Mouse (Mus musculus) bone marrow, adult 2 months (tissue): ENCODE results near the gene Olfr16. TPM values are rescaled to one million over a fixed set of nuclear protein-coding genes. Genes with fewer than 3 reads are reported as not detected.

Source experiments
- H3K27ac ChIP-seq: fragments of 200-500 bp; 2 replicates; pipeline ENCODE4 v1.5.1; 2012; ENCODE audit warnings: low read depth, mild to moderate bottlenecking, control low read depth, inconsistent platforms, low read length; ENCODE audit not compliant: control insufficient read depth, poor library complexity, insufficient read depth
- H3K4me1 ChIP-seq: fragments of 200-500 bp; 2 replicates; pipeline ENCODE4 v1.6.1; 2011; ENCODE audit warnings: low read length; ENCODE audit not compliant: control insufficient read depth, insufficient read depth
- H3K4me3 ChIP-seq: fragments of 200-500 bp; replicated peaks from 2 replicates; pipeline ENCODE3; 2011; ENCODE audit warnings: mild to moderate bottlenecking, low read depth, low read length, control low read depth; ENCODE audit not compliant: control insufficient read depth
- CTCF ChIP-seq: fragments of 200-500 bp; IDR thresholded peaks from 2 replicates; pipeline ENCODE4 v1.5.1; 2011; ENCODE audit warnings: low read length, control low read depth; ENCODE audit not compliant: control insufficient read depth, insufficient read depth
- POLR2A ChIP-seq: fragments of 200-500 bp; IDR thresholded peaks from 2 replicates; pipeline ENCODE4 v1.6.1; 2011; ENCODE audit warnings: low read depth, mild to moderate bottlenecking, control low read depth, low read length, borderline replicate concordance; ENCODE audit not compliant: control insufficient read depth
- WGBS: fragments of 180-500 bp; shearing (Covaris S2); methylation state at CpG from one replicate; pipeline ENCODE4 v1.1.7; 2018; 5-methylcytosine and 5-hydroxymethylcytosine counted together
- polyA plus RNA-seq: library from polyadenylated mRNA; stranded (reverse); fragments of >200 nt; gene quantifications from 2 replicates; pipeline ENCODE4 v1.2.4, GENCODE M21; 2011; ENCODE audit warnings: low replicate concordance; ENCODE audit not compliant: missing spikeins, insufficient read depth, insufficient read length

Gene Olfr16
- not detected in 2 replicates for polyA plus RNA-seq

DNA sequence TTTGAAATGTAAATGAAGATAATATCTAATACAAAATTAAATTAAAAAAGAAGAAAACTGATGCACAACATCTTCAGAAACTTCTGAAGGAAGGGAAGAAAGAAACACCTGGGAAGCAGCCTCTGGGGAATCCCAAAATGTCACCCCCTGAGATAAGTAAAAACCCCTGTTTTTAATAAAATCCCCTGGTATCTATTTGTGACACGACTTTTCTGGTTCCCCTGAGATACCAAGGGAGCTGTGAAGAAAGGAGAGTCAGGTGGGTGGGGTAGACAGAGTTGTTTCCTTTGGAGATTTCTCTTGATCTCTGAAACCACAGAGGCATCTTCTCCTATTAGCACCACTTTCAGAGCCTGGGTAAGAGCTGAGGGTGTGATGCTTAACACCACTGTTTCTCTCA is at the start of gene Olfr16:
Gene Olfr16 (plus strand): TSS at position 250 of the 400 bp plus-strand sequence.
- TF ChIP-seq POLR2A (no peak), CTCF (no peak)
- 32% methylated on average over 1 of the region's 1 CpGs for WGBS

DNA sequence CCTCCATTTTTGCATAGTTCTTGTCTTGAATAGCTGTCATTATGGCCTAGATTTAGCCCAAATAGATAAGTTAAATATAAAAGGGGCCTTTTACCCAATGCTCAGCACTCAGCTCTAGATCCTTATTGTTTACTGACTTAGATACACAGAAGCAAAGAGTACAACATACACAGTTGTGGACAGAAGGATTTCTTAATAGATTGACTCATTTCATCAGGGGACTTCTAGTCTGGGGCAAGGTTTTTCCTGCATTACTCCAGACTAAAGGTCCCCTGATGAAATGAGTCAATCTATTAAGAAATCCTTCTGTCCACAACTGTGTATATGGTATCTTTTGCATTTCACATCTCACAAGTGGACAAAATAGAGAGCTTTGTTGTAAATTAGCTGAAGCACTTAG is 46.9 kb upstream of the Olfr16 start:
- no peaks in the 10 kb centered on the region for H3K4me1 ChIP-seq
- TF ChIP-seq CTCF (no peak), POLR2A (no peak)
- no peak overlapping the region for H3K4me3 ChIP-seq
- no peak overlapping the region for H3K27ac ChIP-seq

More for the DNA sequence above, at the start of gene Olfr16:
- H3K27ac ChIP-seq = no peak within 1 kb of the TSS
- H3K4me3 ChIP-seq = no peak within 1 kb of the TSS
- no peaks in the 10 kb centered on the region for H3K4me1 ChIP-seq

- 50% methylated on average over 1 of the region's 1 CpGs for WGBS
- no peak for TF ChIP-seq POLR2A
- TF ChIP-seq CTCF = no peak
- Histone ChIP-seq H3K4me1 (no peaks in the 10 kb centered on the region), H3K4me3 (no peak overlapping the region), H3K27ac (no peak overlapping the region)
Measured at GRCm38 (mm10) chr1:172917115-172917514, 33.1 kb upstream of the Olfr16 start.

- WGBS = 76% methylated on average over 2 of the region's 2 CpGs
- H3K4me1 ChIP-seq = no peaks in the 10 kb centered on the region
- no peak overlapping the region for H3K4me3 ChIP-seq
- H3K27ac ChIP-seq = no peak overlapping the region
- no peak for TF ChIP-seq POLR2A
- no peak for TF ChIP-seq CTCF
Measured at GRCm38 (mm10) chr1:172918450-172918849, 31.8 kb upstream of the Olfr16 start.

GRCm38 (mm10) chr1:172932197-172932596 is 18.0 kb upstream of the Olfr16 start:
- TF ChIP-seq POLR2A = no peak
- TF ChIP-seq CTCF = no peak

DNA sequence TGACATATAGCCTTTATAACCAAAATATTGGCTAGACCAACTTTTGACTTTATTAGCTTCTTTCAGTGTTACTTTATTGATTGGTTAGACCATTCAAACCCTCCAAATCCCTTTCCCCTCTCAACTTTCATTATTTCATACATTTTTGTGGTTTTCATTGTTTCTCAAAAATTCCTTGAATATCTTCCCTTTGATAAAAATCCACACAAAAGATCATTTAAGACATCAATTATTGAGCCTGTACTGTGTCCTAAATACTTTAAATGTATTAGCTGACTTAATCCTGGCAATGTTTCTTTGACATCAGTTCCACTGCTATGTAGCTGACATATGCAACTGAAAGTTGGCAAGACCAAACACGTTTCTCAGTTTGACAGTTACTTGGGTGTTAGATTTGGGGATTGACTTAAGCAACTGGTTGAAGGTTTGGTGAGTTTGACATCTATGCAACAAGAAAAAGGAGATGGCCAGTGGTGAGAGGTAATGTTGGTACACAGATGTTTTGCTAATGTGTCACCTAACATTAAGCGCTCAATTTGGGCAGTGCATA is 1.0 kb downstream of the Olfr16 start:
- 71% methylated on average over 2 of the region's 2 CpGs for WGBS
- H3K4me3 ChIP-seq = no peak overlapping the region

More at GRCm38 (mm10) chr1:172932197-172932596, 18.0 kb upstream of the Olfr16 start:
- Histone ChIP-seq H3K27ac (no peak overlapping the region), H3K4me1 (no peaks in the 10 kb centered on the region), H3K4me3 (no peak overlapping the region)
- WGBS = 73% methylated on average over 2 of the region's 2 CpGs

DNA sequence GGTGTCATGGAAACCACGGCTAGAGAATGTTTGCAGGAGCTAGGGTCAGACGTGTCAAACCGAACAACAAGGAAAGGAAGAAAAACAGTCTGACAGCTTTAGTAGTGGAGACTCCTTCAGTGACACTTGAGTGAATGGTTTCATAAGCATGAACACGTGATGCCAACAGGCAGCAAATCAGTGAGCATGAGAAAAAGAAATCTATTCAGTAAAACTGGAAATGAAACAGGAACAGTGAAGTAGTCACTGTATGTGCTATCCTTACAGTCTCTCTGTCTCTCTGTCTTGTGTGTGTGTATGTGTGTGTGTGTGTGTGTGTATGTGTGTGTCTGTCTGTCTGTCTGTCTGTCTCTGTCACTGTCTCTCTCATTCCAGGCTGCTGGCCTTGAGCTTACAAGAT is 5.2 kb downstream of the Olfr16 start:
- Histone ChIP-seq H3K4me3 (no peak overlapping the region), H3K4me1 (no peaks in the 10 kb centered on the region), H3K27ac (no peak overlapping the region)
- WGBS = 72% methylated on average over 4 of the region's 4 CpGs
- TF ChIP-seq CTCF (no peak), POLR2A (no peak)

More for the DNA sequence above, 1.0 kb downstream of the Olfr16 start:
- Histone ChIP-seq H3K27ac (no peak overlapping the region), H3K4me1 (no peaks in the 10 kb centered on the region)
- no peak for TF ChIP-seq CTCF
- TF ChIP-seq POLR2A = no peak

DNA sequence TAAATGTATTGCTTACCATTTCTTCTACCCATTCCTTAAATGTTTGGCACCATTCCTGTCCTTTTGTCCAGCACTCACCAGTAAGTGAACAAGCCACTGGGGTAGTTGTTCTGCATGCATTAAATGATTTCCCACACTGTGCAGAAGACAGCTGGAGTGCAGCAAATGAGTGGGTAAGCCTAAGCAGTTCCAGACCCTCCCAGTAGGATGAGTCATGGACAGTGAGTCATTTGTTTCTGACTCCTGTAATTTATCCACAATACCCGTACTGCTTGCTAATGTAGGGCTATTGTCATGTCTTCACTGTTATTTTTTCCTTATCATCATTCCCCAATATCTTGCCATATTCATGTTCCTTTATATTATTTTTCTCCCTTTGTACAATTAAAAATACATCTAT is 10.2 kb downstream of the Olfr16 start:
- H3K27ac ChIP-seq = no peak overlapping the region
- H3K4me3 ChIP-seq = no peak overlapping the region
- H3K4me1 ChIP-seq = no peaks in the 10 kb centered on the region
- no peak for TF ChIP-seq CTCF
- TF ChIP-seq POLR2A = no peak
- WGBS = 52% methylated on average over 1 of the region's 1 CpGs

- no peak overlapping the region for H3K4me3 ChIP-seq
- TF ChIP-seq CTCF (no peak), POLR2A (no peak)
- 66% methylated on average over 12 of the region's 12 CpGs for WGBS
Measured at GRCm38 (mm10) chr1:172989794-172990634, 39.8 kb downstream of the Olfr16 start.

More at GRCm38 (mm10) chr1:172989794-172990634, 39.8 kb downstream of the Olfr16 start:
- no peak overlapping the region for H3K27ac ChIP-seq
- no peaks in the 10 kb centered on the region for H3K4me1 ChIP-seq
